Mouse (Mus musculus) right cerebral cortex, postnatal 14 days (tissue): ENCODE measurements around the gene Rsl1d1.

ENCODE experiments used
- DNase-seq: peaks from one replicate; pipeline ENCODE4 v3.0.0; 2022

Gene Rsl1d1

DNA sequence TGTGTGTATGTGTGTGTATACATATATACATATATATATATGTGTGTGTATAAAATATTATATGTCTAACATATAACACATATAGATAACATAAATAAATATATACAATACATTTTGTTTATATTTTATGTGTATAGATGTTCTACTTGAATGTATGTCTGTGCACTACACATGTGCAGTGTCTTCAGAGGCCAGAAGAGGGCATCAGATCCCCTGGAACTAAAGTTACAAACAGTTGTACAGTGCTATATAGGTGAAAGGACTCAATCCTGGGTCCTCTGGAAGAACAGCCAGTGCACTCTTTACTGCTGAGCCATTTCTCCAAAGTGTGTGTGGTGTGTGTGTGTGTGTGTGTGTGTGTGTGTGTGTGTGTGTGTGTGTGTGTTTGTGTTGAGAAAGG, 48.6 kb downstream of the Rsl1d1 start:
- no peak for DNase-seq

DNA sequence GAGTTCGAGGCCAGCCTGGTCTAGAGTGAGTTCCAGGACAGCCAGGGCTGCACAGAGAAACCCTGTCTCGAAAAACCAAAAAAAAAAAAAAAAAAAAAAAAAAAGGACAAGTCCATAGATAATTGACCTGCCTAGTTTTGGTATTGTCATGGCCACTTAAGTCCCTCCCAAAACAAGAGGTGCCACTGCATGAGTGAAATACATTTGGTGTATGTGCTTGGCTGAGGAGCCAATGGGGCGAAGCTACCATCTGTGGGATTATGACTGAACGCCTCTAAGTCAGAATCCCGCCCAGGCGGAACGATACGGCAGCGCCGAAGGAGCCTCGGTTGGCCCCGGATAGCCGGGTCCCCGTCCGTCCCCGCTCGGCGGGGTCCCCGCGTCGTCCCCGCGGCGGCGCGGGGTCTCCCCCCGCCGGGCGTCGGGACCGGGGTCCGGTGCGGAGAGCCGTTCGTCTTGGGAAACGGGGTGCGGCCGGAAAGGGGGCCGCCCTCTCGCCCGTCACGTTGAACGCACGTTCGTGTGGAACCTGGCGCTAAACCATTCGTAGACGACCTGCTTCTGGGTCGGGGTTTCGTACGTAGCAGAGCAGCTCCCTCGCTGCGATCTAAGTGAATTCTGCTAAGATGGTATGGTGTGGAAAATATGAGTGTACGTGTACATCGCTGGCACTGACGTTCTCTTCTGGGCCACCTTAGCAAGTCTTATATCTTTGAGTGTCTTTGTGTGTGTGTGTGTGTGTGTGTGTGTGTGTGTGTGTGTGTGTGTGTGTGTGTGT, 59.2 kb downstream of the Rsl1d1 start:
- DNase-seq = peak; percentile 96
